Mouse (Mus musculus): ENCODE data around the gene Sord. TPM values are rescaled to one million over a fixed set of nuclear protein-coding genes. Genes with fewer than 3 reads are reported as not detected.

Sord gene
- polyA plus RNA-seq, 1 experiment from 2014 or later: 294 TPM

DNA sequence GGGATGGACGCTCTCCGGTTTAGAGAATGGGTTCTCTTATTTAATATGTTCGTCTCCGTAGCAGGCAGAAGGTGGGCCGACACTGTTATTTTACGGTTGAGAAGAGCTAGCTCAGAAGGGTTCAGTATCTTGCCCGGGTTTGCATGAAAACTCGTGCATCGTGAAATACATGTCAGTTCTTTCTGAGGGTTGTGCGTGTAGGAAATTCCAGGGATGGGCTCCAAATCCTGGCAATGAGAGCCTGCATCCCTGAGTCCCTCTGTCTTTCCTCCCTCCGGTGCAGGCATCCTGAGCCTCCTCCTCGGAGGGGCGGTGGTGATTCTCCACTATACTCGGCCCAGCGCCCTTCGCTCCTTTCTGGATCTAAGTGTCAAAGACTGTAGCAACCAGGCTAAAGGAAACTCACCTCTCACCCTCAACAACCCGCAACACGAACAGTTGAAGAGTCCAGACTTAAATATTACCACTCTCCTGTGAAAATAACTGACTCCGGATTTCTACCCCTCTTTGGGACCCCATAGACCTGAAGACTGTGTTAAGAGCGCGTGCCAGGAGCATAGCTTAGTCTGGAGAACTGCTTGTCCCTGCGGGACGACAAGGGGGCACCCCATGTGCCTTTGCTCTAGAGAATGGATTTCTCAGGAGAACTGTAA lies 67.5 kb downstream of the Sord start:
- Histone ChIP-seq H3K4me1 (ENCODE audit: insufficient read depth) (peaks cover 9% of the 10 kb centered on the region), H3K9ac (replicated peaks) (no peak overlapping the region), H3K27me3 (ENCODE audit: insufficient read depth, low read length) (peaks cover 71% of the 10 kb centered on the region), H3K36me3 (replicated peaks; ENCODE audit: insufficient read depth, low read length) (no peaks in the 10 kb centered on the region), H3K4me3 (ENCODE audit: low read depth, low read length) (0 out of 2 replicates have a peak overlapping the region, but pooled peaks have one; percentile 3), H3K4me2 (ENCODE audit: low read depth, low read length) (peak overlapping the region; percentile 52), H3K9me3 (ENCODE audit: low read length) (no peaks in the 10 kb centered on the region), H3K27ac (ENCODE audit: low read depth) (no peak overlapping the region)
- TF ChIP-seq EP300 (IDR thresholded peaks at IDR 0.05; ENCODE audit: low read depth) (no peak), CTCF (IDR thresholded peaks at IDR 0.05; ENCODE audit: low read depth) (no peak)
- no peak for DNase-seq
- WGBS (ENCODE audit: insufficient replicate concordance): 9% methylated on average over 23 of the region's 23 CpGs
- ATAC-seq: no peak

DNA sequence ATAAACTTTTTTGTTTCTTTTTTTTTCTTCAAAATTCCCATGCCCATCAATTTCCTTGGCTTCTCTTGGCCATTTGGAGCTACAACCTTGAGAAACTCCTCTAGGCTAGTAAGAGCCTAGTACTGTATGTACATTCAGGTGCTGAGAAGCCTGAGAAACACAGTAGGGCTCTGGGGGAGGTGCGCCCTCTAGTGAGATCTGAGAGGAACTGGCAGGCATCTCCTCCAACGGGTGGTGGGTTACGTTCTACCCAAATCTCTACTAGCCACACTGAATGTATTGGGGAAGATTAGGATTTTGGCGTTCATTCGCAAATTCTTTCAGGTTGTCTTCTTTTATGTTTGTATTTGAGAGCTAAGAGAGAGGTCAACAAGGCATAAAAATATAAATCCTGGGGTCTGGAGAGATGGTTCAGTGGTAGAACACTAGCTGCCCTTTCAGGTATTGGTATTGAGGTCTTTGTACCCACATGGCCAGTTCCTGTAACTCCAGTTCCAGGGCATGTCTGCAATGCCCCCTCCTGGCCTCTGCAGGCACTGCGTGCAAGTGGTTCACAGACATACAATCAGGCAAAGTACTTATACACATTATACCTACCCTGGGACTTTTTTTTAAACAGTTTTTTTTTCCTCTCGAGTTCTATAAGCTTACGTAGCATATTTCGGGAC lies 68.2 kb downstream of the Sord start:
- H3K9me3 ChIP-seq (ENCODE audit: low read length): no peaks in the 10 kb centered on the region
- H3K9ac ChIP-seq (replicated peaks): no peak overlapping the region
- H3K4me2 ChIP-seq (ENCODE audit: low read depth, low read length): no peak overlapping the region
- 6% methylated on average over 9 of the region's 9 CpGs for WGBS (ENCODE audit: insufficient replicate concordance)
- H3K4me3 ChIP-seq (ENCODE audit: low read depth, low read length): no peak overlapping the region
- peaks cover 69% of the 10 kb centered on the region for H3K27me3 ChIP-seq (ENCODE audit: insufficient read depth, low read length)
- peaks cover 9% of the 10 kb centered on the region for H3K4me1 ChIP-seq (ENCODE audit: insufficient read depth)
- no peaks in the 10 kb centered on the region for H3K36me3 ChIP-seq (replicated peaks; ENCODE audit: insufficient read depth, low read length)
- H3K27ac ChIP-seq (ENCODE audit: low read depth): no peak overlapping the region
- DNase-seq (peak; percentile 79), ATAC-seq (peak; percentile 83)
- TF ChIP-seq EP300 (IDR thresholded peaks at IDR 0.05; ENCODE audit: low read depth) (no peak), CTCF (IDR thresholded peaks at IDR 0.05; ENCODE audit: low read depth) (peak; percentile 74)

DNA sequence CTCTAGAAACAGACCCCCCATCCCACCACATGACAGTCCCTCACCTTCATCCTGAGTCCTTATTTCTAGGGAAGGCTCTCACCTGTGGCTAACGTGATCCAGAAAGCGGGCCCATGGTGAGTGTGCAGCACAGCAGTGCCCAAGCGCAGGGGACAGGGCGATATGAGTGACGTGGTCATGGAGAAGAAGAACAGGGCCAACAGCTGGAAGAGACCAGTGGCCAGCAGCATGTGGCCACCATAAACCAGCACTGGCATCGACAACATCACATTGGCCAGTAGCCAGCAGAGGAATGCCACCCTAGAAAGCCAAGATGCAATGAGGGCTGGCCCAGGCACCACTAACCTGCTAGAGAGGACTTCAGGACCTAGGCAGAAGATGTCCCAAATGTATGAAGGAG lies 70.0 kb downstream of the Sord start:
- Histone ChIP-seq H3K36me3 (replicated peaks; ENCODE audit: insufficient read depth, low read length) (no peaks in the 10 kb centered on the region), H3K4me2 (ENCODE audit: low read depth, low read length) (no peak overlapping the region)

DNA sequence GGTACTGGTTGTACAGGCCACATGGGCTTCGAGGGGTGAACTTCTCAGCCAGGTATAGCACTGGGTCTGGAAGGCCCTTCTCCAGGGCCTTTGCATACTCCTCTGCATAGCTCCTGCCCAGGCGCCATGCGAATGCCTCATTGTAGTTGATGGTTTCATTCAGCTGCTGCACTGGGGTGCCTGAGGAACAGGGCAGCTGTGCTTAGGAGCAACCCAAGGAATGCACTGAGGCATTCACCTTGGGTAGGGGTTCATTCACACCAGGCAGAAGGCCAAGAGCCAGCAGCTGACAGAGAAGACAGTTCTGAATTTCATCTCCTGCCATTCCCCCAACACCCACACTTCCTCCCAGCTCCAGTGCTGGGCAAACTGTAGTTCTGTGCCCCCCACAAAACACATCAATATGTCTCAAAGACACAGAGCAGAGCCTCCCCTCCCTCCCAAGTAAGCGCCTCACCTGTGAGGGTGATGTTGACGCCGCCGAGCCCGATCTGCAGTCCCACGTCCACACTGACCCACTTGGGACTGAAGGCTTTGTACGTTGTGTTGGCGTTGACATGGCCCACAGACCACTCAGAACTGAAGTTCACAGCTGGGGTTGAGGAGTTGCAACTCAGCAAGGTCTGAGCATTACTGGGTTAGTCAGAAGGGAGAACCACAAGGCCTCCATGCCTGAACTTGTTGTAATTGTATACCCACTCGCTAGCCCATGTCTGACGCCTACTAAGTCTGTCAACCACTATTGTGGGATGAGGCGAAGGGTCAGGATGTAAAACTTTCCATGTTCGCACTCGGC lies 70.7 kb downstream of the Sord start:
- no peak for TF ChIP-seq EP300 (IDR thresholded peaks at IDR 0.05; ENCODE audit: low read depth)
- no peak for TF ChIP-seq CTCF (IDR thresholded peaks at IDR 0.05; ENCODE audit: low read depth)

More for the DNA sequence above, 70.0 kb downstream of the Sord start:
- Histone ChIP-seq H3K27me3 (ENCODE audit: insufficient read depth, low read length) (peaks cover 62% of the 10 kb centered on the region), H3K4me3 (ENCODE audit: low read depth, low read length) (no peak overlapping the region), H3K4me1 (ENCODE audit: insufficient read depth) (peaks cover 9% of the 10 kb centered on the region), H3K9ac (replicated peaks) (no peak overlapping the region), H3K27ac (ENCODE audit: low read depth) (no peak overlapping the region), H3K9me3 (ENCODE audit: low read length) (no peaks in the 10 kb centered on the region)
- WGBS (ENCODE audit: insufficient replicate concordance): 91% methylated on average over 6 of the region's 6 CpGs
- TF ChIP-seq CTCF (IDR thresholded peaks at IDR 0.05; ENCODE audit: low read depth) (no peak), EP300 (IDR thresholded peaks at IDR 0.05; ENCODE audit: low read depth) (no peak)
- DNase-seq (no peak), ATAC-seq (no peak)

DNA sequence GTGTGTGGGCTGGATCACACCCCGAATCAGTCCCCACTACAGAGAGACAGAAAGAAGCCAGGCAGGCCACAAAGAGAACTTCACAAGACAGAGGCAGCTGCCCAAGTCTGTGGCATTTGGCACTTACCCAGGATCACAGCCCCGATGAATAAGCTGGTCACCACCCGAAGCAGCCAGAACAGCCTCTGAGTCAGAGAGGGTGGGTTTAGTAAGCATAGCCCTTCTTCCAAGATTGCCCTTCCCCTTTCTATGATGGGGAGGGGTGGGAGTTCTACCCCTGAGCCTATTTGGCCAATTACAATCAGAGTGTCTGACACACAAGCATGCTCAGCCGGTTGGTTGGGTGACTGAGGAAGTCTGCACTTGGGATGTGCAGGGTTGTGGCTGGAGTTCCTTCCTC lies 71.6 kb downstream of the Sord start:
- TF ChIP-seq CTCF (IDR thresholded peaks at IDR 0.05; ENCODE audit: low read depth) (no peak), EP300 (IDR thresholded peaks at IDR 0.05; ENCODE audit: low read depth) (no peak)
- no peak overlapping the region for H3K9ac ChIP-seq (replicated peaks)
- no peak overlapping the region for H3K4me2 ChIP-seq (ENCODE audit: low read depth, low read length)
- peaks cover 5% of the 10 kb centered on the region for H3K4me1 ChIP-seq (ENCODE audit: insufficient read depth)
- no peak overlapping the region for H3K27ac ChIP-seq (ENCODE audit: low read depth)
- H3K4me3 ChIP-seq (ENCODE audit: low read depth, low read length): no peak overlapping the region
- no peak for ATAC-seq
- H3K36me3 ChIP-seq (replicated peaks; ENCODE audit: insufficient read depth, low read length): no peaks in the 10 kb centered on the region
- no peaks in the 10 kb centered on the region for H3K9me3 ChIP-seq (ENCODE audit: low read length)
- peaks cover 51% of the 10 kb centered on the region for H3K27me3 ChIP-seq (ENCODE audit: insufficient read depth, low read length)
- DNase-seq: no peak
- WGBS (ENCODE audit: insufficient replicate concordance): 30% methylated on average over 4 of the region's 4 CpGs

More for the DNA sequence above, 70.7 kb downstream of the Sord start:
- Histone ChIP-seq H3K4me1 (ENCODE audit: insufficient read depth) (peaks cover 9% of the 10 kb centered on the region), H3K27ac (ENCODE audit: low read depth) (no peak overlapping the region), H3K9me3 (ENCODE audit: low read length) (no peaks in the 10 kb centered on the region), H3K9ac (replicated peaks) (no peak overlapping the region), H3K27me3 (ENCODE audit: insufficient read depth, low read length) (peaks cover 54% of the 10 kb centered on the region), H3K4me2 (ENCODE audit: low read depth, low read length) (no peak overlapping the region), H3K36me3 (replicated peaks; ENCODE audit: insufficient read depth, low read length) (no peaks in the 10 kb centered on the region), H3K4me3 (ENCODE audit: low read depth, low read length) (no peak overlapping the region)
- WGBS (ENCODE audit: insufficient replicate concordance): 83% methylated on average over 16 of the region's 16 CpGs
- ATAC-seq (no peak), DNase-seq (no peak)

DNA sequence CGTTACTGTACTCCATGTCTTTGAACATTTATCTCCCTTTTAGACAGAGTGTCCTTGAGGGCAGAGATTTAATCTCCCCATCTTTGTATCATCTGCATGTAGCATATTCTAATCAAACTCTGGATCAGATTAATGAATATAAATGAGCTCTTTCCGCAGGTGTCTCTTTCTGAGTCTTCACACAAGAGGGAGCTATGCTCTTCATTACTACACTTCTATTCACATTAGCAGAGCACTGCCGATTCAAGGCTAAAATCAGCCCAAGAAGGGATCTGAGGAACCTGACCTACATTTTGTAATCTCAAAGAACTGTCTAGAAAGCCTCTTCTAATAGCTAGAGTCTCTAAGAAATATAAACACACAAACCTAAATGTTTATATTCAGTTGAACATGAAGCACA lies 75.1 kb downstream of the Sord start:
- Histone ChIP-seq H3K4me2 (ENCODE audit: low read depth, low read length) (no peak overlapping the region), H3K27me3 (ENCODE audit: insufficient read depth, low read length) (peaks cover 58% of the 10 kb centered on the region), H3K4me3 (ENCODE audit: low read depth, low read length) (no peak overlapping the region), H3K4me1 (ENCODE audit: insufficient read depth) (peaks cover 8% of the 10 kb centered on the region), H3K36me3 (replicated peaks; ENCODE audit: insufficient read depth, low read length) (no peaks in the 10 kb centered on the region), H3K9me3 (ENCODE audit: low read length) (no peaks in the 10 kb centered on the region), H3K27ac (ENCODE audit: low read depth) (no peak overlapping the region), H3K9ac (replicated peaks) (no peak overlapping the region)
- no peak for TF ChIP-seq CTCF (IDR thresholded peaks at IDR 0.05; ENCODE audit: low read depth)
- no peak for TF ChIP-seq EP300 (IDR thresholded peaks at IDR 0.05; ENCODE audit: low read depth)
- ATAC-seq: no peak
- 33% methylated on average over 3 of the region's 3 CpGs for WGBS (ENCODE audit: insufficient replicate concordance)
- no peak for DNase-seq
